Mouse (Mus musculus): Measurements from ENCODE around the gene Tulp2.

DNA sequence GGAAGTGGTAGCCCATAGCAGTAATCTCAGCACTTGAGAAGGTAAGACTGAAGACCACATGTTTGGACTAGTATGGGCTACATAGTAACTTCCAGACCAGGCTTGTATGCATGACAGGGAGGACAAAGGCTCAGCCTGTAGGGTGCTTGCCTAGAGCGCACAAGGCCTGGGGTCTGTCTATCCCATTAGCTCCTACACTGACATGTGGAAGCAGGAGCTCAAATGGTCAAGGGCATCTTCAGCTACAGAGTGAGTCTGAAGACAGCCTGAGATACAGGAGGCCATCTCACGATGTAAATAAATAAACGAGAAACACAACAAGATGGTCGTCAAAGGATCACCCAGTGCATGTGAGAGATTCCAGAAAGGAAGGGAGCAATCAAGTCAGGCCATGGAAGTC is 19.4 kb upstream of the Tulp2 start:
- no peak for TF ChIP-seq POLR2A (IDR thresholded peaks at IDR 0.05; ENCODE audit: low read depth, low read length)
- no peak for TF ChIP-seq CTCF (IDR thresholded peaks at IDR 0.05; ENCODE audit: extremely low read depth, insufficient read depth, insufficient read length, insufficient replicate concordance)
